ENCODE assay signal across 14 mouse cellular contexts in genomic region chr12:33411580-33412151, GRCm38 (mm10). TPM values are rescaled to one million over a fixed set of nuclear protein-coding genes. Genes with fewer than 3 reads are reported as not detected.
DNase-seq lines count a peak whose midpoint lies in the region; ATAC-seq and TF ChIP-seq lines count a peak whose summit lies in the region.
"Had no signal": no experiment of that assay in that cellular context is flagged by ENCODE, and none has a peak within 500 bp of the region (broad histone marks: within the 10 kb centered on the region; RNA-seq: fewer than 3 reads in every experiment).

No protein-coding gene starts in this region.

- WGBS in lung, postnatal 0 days = 44% methylated on average over 6 of the region's 6 CpGs

- H3K9me3 ChIP-seq in lung, postnatal 0 days (ENCODE audit: low read length) = no peaks in the 10 kb centered on the region

- H3K4me2 ChIP-seq in lung, postnatal 0 days (replicated peaks; ENCODE audit: low read depth, low read length) = no peak overlapping the region

- intact Hi-C loops in gastrocnemius, adult 2 months (cut with DNase I) = no loop called here
- intact Hi-C loops in heart, postnatal 14 days (cut with DNase I) = no loop called here

- DNase-seq in gastrocnemius, adult 2 months = no peak
- no peak for DNase-seq in gastrocnemius, adult 18-20 months (ENCODE audit: low spot score)
- no peak for DNase-seq in lung, postnatal 0 days (ENCODE audit: low spot score)
- DNase-seq in lung, adult 18-20 months = no peak
- peak; percentile 43 for DNase-seq in brain, embryonic 14.5 days (ENCODE audit: low read depth)
- peak; percentile 33 for DNase-seq in splenic B cell, adult 2 months (ENCODE audit: low read depth, low spot score)
- no peak for DNase-seq in heart, postnatal 14 days
- DNase-seq in right cerebral cortex, postnatal 36 days (ENCODE audit: low spot score in 2 of 2) = no peak
- DNase-seq: adrenal gland, adult 2 months; cerebellum, adult 11 months; gastrocnemius, postnatal 10 days; heart, postnatal 36 days; kidney, postnatal 10 days had no signal

- ATAC-seq in lung, postnatal 0 days = no peak

- no peak overlapping the region for H3K4me3 ChIP-seq in gastrocnemius, adult 2 months
- no peak overlapping the region for H3K4me3 ChIP-seq in lung, postnatal 0 days (ENCODE audit: low read depth, low read length)
- H3K4me3 ChIP-seq: myocyte had no signal

- no peaks in the 10 kb centered on the region for H3K4me1 ChIP-seq in lung, postnatal 0 days (ENCODE audit: insufficient read depth, low read depth, low read length)

- TF ChIP-seq CTCF in gastrocnemius, adult 2 months (IDR thresholded peaks at IDR 0.05) = peak; percentile 48
- peak; percentile 56 for TF ChIP-seq CTCF in lung, postnatal 0 days (IDR thresholded peaks at IDR 0.05)
- TF ChIP-seq CTCF in brain, embryonic 14.5 days (IDR thresholded peaks at IDR 0.05; ENCODE audit: borderline replicate concordance, extremely low read depth, insufficient read depth, insufficient read length) = no peak

- H3K27me3 ChIP-seq in lung, postnatal 0 days (replicated peaks; ENCODE audit: insufficient read depth, low read length) = no peaks in the 10 kb centered on the region
- no peaks in the 10 kb centered on the region for H3K27me3 ChIP-seq in splenic B cell, adult 2 months (ENCODE audit: control insufficient read depth, insufficient read depth, low read length, poor library complexity, severe bottlenecking)

- no peaks in the 10 kb centered on the region for H3K36me3 ChIP-seq in lung, postnatal 0 days (ENCODE audit: insufficient read depth, low read length)
- H3K36me3 ChIP-seq in splenic B cell, adult 2 months (ENCODE audit: control insufficient read depth, insufficient read depth, low read length, poor library complexity, severe bottlenecking) = no peaks in the 10 kb centered on the region

- no peak for TF ChIP-seq EP300 in lung, postnatal 0 days (IDR thresholded peaks at IDR 0.05)

- no peak overlapping the region for H3K9ac ChIP-seq in lung, postnatal 0 days (replicated peaks; ENCODE audit: low read depth)

- no peak overlapping the region for H3K27ac ChIP-seq in gastrocnemius, adult 2 months
- no peak overlapping the region for H3K27ac ChIP-seq in lung, postnatal 0 days (ENCODE audit: low read length)

- TF ChIP-seq POLR2A in brain, embryonic 14.5 days (IDR thresholded peaks at IDR 0.05; ENCODE audit: borderline replicate concordance, extremely low read depth, insufficient read depth, insufficient read length, poor library complexity, severe bottlenecking) = no peak

RNA-seq across cellular contexts. Expression of gene Efcab10, which starts 17.0 kb away (rescaled TPM):
- total RNA-seq in gastrocnemius, adult 2 months (2021) = not detected
- total RNA-seq in gastrocnemius, adult 18-20 months (2021) = not detected
- polyA plus RNA-seq in lung, postnatal 0 days (2015; fragmentation: Nextera tagmentation; extraction: Ambion mirVana) = 17.0 and 17.7 TPM in 2 replicates
- polyA plus RNA-seq in brain, embryonic 14.5 days (2012; rRNA removed) = 1.1 and 1.8 TPM in 2 replicates
- under 1 TPM in 1 of 2 experiments, not detected in 1; 0.45 TPM for total RNA-seq in heart, postnatal 14 days (2021)
- total RNA-seq: gastrocnemius, postnatal 10 days; heart, postnatal 36 days had no signal
- polyA plus RNA-seq: adrenal gland, adult 2 months; myocyte had no signal

RNA-seq across cellular contexts. Expression of gene Twistnb, which starts 17.8 kb away (rescaled TPM):
- 10 to 100 TPM; 11.4 to 11.5 TPM for total RNA-seq in gastrocnemius, adult 2 months (2021)
- total RNA-seq in gastrocnemius, adult 18-20 months (2021) = 10 to 100 TPM in 1 of 2 experiments, 1 to 10 TPM in 1; 9.4 to 12.0 TPM
- polyA plus RNA-seq in lung, postnatal 0 days (2015; fragmentation: Nextera tagmentation; extraction: Ambion mirVana) = 52.4 and 57.2 TPM in 2 replicates
- 9.8 and 12.7 TPM in 2 replicates for polyA plus RNA-seq in brain, embryonic 14.5 days (2012; rRNA removed)
- total RNA-seq in heart, postnatal 14 days (2021) = 1 to 10 TPM; 8.6 to 9.3 TPM

Comparison
In these comparisons a context has a peak if more than half of its experiments do, and no peak if none do; other contexts are left out.
1. DNase-seq: peak in brain, embryonic 14.5 days (single experiment) and splenic B cell, adult 2 months (single experiment); none in gastrocnemius, adult 2 months (single experiment), gastrocnemius, adult 18-20 months (single experiment), lung, postnatal 0 days (single experiment), lung, adult 18-20 months (0 of 2), heart, postnatal 14 days (0 of 2) and right cerebral cortex, postnatal 36 days (0 of 2).